Comparison of ENCODE assay signal across 29 mouse cellular contexts in genomic region chr7:144963911-144964310, GRCm38 (mm10). TPM values are rescaled to one million over a fixed set of nuclear protein-coding genes. Genes with fewer than 3 reads are reported as not detected.
DNase-seq lines count a peak whose midpoint lies in the region; ATAC-seq and TF ChIP-seq lines count a peak whose summit lies in the region.
"Had no signal": no experiment of that assay in that cellular context is flagged by ENCODE, and none has a peak within 500 bp of the region (broad histone marks: within the 10 kb centered on the region; RNA-seq: fewer than 3 reads in every experiment).

No protein-coding gene starts in this region.

- TF ChIP-seq CTCF in embryonic fibroblast, embryonic 13.5 days (IDR thresholded peaks at IDR 0.05; ENCODE audit: borderline replicate concordance, insufficient read depth, low read length), result no peak

- no peak overlapping the region for H3K4me3 ChIP-seq in embryonic fibroblast, embryonic 13.5 days (ENCODE audit: insufficient read depth, low read length)
- H3K4me3 ChIP-seq: embryonic facial prominence, embryonic 12.5 days; gastrocnemius, adult 2 months; hindbrain, embryonic 13.5 days; limb, embryonic 12.5 days; liver, embryonic 15.5 days; megakaryocyte, embryonic 14.5 days; midbrain, embryonic 12.5 days; neural tube, embryonic 13.5 days had no signal

- H3K4me1 ChIP-seq in embryonic fibroblast, embryonic 13.5 days (ENCODE audit: control insufficient read depth, insufficient read depth, low read length), result 0 out of 2 replicates have a peak, but pooled peaks cover 3% of the 10 kb centered on the region
- H3K4me1 ChIP-seq: hindbrain, embryonic 13.5 days; liver, embryonic 15.5 days; midbrain, embryonic 12.5 days; neural tube, embryonic 13.5 days had no signal

- peak; percentile 30 for DNase-seq in adrenal gland, postnatal 14 days
- DNase-seq in adrenal gland, adult 8-10 months, result no peak
- peak; percentile 89 for DNase-seq in Muller cell, postnatal 12 days (ENCODE audit: inconsistent ontology term)
- no peak for DNase-seq in heart, postnatal 4 days
- no peak for DNase-seq in retina, postnatal 1 day
- DNase-seq: cerebellum, adult 2 months; cerebellum, postnatal 14 days; gastrocnemius, adult 2 months; gastrocnemius, postnatal 36 days; heart, adult 18-20 months; heart, postnatal 36 days; kidney, adult 8-10 months; lung, embryonic 14.5 days; lung, postnatal 36 days; thymus, postnatal 4 days had no signal

- peak overlapping the region; percentile 85 for H3K27ac ChIP-seq in embryonic fibroblast, embryonic 13.5 days (ENCODE audit: insufficient read depth, low read length)
- H3K27ac ChIP-seq: embryonic facial prominence, embryonic 12.5 days; gastrocnemius, adult 2 months; hindbrain, embryonic 13.5 days; kidney, postnatal 0 days; limb, embryonic 12.5 days; liver, embryonic 15.5 days; midbrain, embryonic 12.5 days; neural tube, embryonic 13.5 days had no signal

- no peak for ATAC-seq in cerebellum, adult (ENCODE audit: insufficient number of reproducible peaks, low FRiP score, low TSS enrichment)
- ATAC-seq: activated CD4-positive, CD25-positive, alpha-beta regulatory T cell, adult 4 months; forebrain, embryonic 16.5 days; intestine, embryonic 16.5 days had no signal

- TF ChIP-seq POLR2A in embryonic fibroblast, embryonic 13.5 days (IDR thresholded peaks at IDR 0.05; ENCODE audit: low read depth, low read length), result no peak

RNA-seq across cellular contexts. Expression of gene Ccnd1, which starts 24.2 kb away (rescaled TPM):
- 95.5 and 104 TPM in 2 replicates for total RNA-seq in adrenal gland, postnatal 14 days (2021)
- 100 to 1,000 TPM; 177 to 201 (median 190) TPM for total RNA-seq in adrenal gland, adult 8-10 months (2022)
- polyA plus RNA-seq in embryonic fibroblast, embryonic 13.5 days (2011; ENCODE audit: insufficient read length, low read depth, missing spikeins), result 133 and 222 TPM in 2 replicates
- total RNA-seq in heart, postnatal 4 days (2021), result 100 to 1,000 TPM; 128 to 130 TPM
- polyA plus RNA-seq: G1E had no signal

RNA-seq across cellular contexts. Expression of gene LTO1, which starts 49.0 kb away (rescaled TPM):
- total RNA-seq in adrenal gland, postnatal 14 days (2021), result 24.1 and 33.2 TPM in 2 replicates
- total RNA-seq in adrenal gland, adult 8-10 months (2022), result 10 to 100 TPM; 27.1 to 39.7 (median 31.2) TPM
- polyA plus RNA-seq in embryonic fibroblast, embryonic 13.5 days (2011; ENCODE audit: insufficient read length, low read depth, missing spikeins), result 21.2 and 25.5 TPM in 2 replicates
- 10 to 100 TPM; 13.8 to 14.8 TPM for total RNA-seq in heart, postnatal 4 days (2021)

Comparison
In these comparisons a context has a peak if more than half of its experiments do, and no peak if none do; other contexts are left out.
1. DNase-seq: peak in adrenal gland, postnatal 14 days (single experiment) and Muller cell, postnatal 12 days (single experiment); none in adrenal gland, adult 8-10 months (single experiment), heart, postnatal 4 days (single experiment) and retina, postnatal 1 day (single experiment).